Mouse (Mus musculus): Measurements from ENCODE around the gene Mid1. TPM values are rescaled to one million over a fixed set of nuclear protein-coding genes. Genes with fewer than 3 reads are reported as not detected.

The Mid1 gene
- polyA plus RNA-seq, 1 experiment from 2014 or later = 13.7 TPM

Other genes starting within 250 kb of the Mid1 start
- gene 4933400A11Rik, start 94.4 kb downstream of the Mid1 start, polyA plus RNA-seq (2014; fragmentation: Nextera tagmentation; extraction: Ambion mirVana) = 0.25 TPM in 1 of 2 replicates, not detected in the other

Data from embryonic facial prominence, embryonic 11.5 days (tissue).